Mouse (Mus musculus) right cerebral cortex, postnatal 14 days (tissue): ENCODE data around the gene Zfp13.

Source experiments
- DNase-seq: peaks from one replicate; pipeline ENCODE4 v3.0.0; 2022

The Zfp13 gene

DNA sequence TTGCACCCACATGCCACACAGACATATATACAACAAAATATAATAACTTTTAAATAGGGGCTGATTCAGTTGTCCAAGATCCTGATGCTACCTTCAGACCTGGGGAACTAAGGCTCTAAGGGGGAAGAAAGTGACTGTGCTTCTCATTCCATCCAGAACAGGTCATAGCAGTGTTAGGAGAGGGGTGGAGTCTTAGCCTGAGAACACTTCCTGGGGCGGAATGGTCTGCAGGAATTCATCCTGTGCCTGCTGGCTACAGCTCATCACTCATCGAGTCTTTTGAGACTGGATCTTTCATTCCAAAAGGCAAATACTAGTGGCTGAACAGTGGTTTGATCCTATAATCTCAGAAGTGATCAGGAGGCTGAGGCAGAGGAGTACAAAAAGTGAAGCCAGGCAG is 12.0 kb downstream of the Zfp13 start:
- DNase-seq = no peak

DNA sequence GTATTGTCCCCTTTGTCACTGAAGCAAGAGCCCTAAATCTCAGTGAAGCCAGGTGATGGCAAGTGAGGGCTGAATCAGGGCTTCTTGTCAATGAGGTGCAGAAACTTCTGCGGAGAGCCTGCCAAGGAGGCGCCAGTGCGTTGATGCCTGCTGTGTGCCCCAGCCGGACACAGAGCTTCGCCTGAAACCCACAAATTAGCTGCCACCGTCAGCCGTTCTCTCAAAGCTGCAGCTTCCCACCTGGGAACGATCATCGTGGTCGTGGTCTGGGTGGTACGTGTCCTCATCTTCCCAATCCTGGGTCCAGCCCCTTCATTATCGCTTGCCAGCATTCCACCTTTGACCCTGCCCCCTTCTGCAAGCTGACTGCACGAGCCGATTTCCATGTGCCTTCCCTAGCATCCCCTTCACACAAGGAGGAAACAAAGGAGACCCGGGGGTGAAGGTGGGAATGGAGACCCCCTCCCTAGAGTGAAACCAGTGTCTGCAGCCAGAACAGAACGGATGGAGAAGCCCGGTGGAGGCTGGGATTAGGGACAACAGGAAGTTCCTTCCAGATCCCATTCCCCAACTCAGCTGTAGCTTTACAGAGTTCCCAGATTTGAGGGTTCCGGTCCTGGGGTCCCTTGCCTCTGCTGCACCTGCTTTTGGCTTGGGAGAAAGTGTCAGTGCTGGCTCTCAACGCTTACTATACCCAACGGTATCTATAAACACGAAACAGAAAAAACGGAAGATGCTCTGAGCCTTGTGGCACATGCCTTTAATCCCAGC is 13.4 kb downstream of the Zfp13 start:
- peak; percentile 65 for DNase-seq

DNA sequence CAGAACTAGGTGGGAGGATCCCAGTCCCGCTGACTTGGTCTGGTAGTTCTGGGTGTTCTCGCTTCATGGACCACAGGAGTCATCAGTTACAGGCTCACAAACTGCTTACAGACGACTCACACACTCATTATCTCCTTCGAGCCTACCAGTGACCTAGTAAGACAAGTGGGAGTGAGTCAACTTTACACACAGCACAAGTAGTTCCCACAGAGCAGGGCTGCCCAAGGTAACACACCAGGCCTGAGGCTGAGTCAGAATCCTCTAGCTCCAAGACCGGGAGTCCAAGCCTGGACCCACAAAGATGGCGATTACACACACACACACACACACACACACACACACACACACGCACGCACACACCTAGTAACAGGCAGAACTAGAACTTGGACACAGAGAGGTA is 14.5 kb downstream of the Zfp13 start:
- DNase-seq = no peak

DNA sequence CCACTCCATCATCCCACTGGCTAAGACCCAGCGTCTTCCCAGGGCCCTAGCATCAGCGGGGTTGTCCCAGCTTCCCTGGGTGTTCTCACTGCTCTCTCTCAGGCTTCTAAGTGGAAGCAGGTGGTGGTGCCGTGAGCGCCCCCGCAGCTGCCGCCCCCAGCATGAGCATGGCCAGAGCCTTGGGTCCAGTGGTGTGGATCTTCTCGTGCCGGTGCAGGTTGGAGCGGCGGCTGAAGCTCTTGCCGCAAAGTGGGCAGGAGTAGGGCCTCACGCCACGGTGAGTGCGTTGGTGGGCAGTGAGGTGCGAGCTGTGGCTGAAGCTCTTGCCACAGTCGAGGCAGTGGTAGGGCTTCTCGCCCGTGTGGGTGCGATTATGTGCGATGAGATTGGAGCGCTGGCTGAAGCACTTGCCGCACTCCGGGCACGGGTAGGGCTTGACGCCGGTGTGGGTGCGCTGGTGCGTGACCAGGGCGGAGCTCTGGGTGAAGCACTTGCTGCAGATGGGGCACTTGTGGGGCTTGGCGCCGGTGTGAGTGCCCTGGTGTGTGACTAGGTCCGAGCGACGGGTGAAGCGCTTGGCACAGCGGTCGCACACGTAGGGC is 23.2 kb downstream of the Zfp13 start:
- DNase-seq = no peak

DNA sequence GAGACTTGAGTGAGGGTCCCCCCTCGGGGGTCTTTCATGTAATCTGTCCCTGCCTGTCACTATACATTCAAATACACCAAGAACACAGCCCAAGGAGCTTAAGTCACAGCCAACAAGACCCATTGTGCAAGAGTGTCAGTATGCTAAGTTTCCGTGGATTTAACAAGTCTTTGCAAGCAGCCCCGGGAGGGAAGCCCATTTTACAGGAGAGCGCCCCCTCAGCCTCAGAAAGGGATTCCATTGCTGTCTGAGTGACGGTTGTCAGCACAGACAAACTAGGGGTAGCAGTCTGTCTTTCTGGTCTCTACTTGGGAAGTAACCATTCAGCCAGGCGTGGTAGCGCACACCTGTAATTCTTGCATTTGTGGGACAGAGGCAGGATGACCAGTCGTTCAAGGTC is 25.2 kb downstream of the Zfp13 start:
- DNase-seq = no peak

DNA sequence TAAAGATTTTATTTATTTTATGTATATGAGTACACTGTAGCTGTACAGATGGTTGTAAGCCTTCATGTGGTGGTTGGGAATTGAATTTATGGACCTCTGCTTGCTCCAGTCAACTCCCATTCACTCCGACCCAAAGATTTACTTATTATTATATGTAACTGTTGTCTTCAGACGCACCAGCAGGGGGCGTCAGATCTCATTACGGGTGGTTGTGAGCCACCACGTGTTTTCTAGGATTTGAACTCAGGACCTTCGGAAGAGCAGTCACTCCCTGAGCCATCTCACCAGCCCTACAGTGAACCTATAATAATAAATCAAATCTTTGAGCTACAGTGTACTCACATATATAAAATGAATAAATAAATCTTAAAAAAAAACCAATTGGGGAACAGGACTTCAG is 27.2 kb downstream of the Zfp13 start:
- no peak for DNase-seq

DNA sequence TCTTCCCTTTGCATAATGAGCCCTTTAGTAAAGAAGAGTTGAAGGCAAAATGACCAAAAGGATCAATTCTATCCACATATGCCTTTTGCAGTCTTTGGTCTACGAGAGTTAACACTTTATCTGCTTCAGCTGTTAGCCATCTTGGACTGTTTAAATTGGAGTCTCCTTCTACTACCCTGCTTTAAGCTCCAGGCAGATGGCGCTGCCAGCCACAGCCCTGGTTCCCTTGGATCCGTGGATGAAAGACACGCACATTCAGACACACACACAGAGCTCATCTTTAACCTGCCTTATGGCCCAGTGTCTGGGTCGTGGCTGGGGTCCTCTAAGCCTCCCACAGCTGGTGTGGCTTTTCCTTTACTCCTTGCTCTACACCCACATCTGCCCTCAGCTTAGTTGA is 28.2 kb downstream of the Zfp13 start:
- no peak for DNase-seq

DNA sequence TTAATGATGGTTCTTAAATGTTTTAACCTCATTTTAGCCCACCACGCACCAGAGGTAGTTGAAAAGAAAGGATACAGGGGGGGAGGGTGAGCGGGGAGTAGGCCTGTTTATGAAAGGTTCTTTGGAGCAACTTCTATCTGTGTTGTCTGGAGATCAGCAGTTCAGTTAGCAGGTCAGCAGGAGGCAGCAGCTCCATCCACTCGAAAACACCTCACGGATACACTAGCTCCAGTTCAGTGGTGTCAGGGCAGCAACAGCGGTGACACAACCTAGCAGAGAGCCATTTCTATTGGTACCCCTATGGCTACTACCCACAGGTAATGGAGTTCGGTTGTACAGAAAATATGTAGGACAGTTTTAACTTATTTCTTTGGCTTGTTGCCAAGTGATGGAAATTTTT is 29.3 kb downstream of the Zfp13 start:
- no peak for DNase-seq

DNA sequence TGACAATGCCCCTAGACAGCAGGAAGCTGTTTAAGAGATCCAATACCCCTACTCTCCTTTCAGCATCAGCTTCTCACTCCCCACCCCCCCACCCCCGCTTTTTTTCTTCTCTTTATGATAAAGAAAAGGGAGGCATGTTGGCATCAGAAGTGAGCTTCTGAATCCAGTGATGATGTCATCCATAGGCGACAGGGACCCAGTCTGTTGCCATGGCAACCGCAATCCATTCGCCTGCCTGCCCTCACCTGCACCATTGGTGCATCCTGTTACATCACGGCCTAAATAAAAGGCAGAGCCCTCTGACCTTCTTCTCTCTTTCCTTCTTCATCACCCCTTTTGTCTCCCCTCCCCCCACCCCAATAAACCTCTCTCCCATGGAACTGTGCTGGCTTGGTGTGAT is 30.9 kb downstream of the Zfp13 start:
- DNase-seq = no peak

DNA sequence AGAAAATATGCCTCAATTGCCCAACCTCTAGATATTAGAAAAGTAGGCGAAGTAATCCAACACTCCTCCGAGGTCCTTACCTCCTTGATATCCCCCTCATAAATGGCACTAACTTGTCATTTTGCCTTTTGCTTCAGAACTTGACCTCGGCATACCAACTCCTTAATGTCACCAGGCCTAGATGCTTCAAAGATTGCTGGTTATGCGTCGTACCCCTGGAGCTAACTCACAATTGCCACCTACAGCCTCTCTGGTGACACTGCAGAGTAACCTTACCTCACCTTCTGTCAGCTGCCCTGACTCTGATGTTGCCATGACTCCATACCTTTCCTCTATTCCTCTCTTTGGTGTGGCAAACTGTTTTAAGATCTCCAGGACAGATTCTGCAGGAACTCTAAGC is 32.5 kb downstream of the Zfp13 start:
- DNase-seq = no peak

DNA sequence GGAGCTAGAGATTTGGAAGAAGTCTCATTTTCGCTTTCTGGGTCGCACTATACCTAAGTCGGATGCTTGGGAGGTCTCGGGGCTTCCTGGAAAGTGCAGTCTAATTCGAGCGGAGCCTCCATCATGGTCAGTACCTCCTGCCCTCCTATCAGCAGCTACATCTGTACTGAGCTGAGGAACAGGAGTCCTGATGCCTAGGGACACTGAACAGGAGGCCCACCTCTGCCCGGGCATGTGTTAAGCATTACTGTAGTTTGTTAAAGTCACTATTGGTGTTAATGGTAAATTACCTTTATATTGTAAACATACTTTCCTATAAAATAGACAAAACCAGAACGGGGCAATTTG is 34.9 kb downstream of the Zfp13 start:
- DNase-seq = no peak

DNA sequence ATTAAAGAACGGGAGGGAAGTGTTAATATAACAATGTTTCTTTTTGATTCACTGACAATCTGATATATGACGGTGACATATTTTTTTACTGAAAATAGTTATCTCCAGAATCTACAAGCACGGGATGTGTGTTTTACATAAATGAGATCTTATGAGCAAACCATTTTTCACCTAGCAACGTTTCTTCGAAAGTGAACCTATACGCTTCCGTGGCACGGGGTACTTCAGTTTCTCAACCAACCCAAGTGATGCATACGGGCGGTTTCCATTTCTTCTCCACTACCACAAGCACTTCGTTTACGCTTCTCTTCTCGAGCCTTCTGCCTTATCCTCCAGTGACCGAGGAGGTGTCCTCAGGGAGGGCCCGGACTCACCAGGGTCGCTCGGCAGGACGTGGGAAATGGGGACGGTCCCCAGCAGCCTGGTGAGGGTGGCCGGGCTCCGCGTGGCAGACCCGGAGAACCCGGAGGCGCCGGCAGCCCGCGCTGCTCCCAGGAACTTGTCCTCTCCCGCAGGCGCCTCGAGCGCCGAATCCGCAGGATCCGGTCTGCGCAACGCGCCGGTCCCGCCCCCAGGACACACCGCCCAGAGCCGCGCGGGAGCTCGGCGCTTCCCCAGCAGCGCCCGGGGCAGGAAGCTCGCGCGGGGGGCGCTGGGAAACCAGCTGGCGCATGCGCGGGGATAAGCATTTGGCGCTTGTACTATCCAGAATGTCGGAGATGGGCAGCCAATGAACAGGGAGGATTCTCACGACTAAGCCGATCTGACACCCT is 35.5 kb downstream of the Zfp13 start, which contains the start of gene Zfp213:
TSS of gene Zfp213 (minus strand) at position 644 of the 773 bp plus-strand sequence.
- DNase-seq = peak; percentile 95

DNA sequence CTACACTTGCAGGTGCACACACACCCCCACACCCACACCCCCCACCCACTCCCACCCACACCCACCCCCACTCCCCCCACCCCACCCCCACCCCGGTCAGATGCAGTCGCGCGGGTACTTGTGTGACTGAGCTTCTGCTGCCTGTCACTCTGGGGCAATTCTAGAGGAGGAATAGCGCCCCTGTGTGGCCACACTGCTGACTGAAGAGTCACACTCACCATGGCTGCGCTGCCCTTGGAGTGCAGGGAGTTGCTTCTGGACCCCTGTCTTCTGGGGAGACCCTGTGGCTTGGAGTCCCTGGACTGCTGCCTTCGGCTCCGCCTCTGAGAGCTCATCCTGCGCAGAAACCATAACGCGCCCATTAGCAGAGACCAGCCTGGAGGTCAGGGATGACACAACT is 39.5 kb downstream of the Zfp13 start:
- DNase-seq = peak; percentile 64

DNA sequence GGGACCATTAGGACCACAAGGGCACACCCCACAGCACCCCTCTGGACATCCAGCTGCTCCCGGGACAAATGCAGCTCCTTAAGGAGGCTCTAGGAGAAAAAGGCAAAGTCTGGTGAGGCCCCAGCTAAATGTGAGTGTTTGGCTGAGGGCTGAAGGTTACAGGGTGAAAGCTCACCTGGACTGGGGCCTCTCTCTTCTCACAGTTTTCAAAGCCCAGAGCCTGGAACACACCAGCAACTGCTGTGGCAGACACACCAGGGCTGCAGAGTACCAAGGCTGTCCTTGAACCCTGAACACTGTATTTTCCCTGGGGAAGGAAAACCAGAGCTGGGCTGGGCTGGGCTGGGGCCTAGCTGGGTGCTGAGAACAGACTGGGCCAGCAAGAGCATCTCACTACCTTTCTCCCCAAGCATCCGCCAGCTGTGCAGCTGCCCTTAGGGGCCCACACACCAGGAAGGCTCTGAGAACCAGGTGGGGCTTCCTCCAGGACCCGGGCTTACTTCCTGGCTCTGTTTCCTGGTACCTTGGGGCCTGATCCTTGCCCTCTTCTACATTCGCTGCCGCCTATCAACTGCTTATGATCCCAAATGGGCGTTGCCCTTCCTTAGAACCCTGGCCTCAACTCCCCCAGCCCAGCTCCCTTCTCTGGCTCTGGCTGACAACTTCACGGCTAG is 43.9 kb downstream of the Zfp13 start:
- no peak for DNase-seq

DNA sequence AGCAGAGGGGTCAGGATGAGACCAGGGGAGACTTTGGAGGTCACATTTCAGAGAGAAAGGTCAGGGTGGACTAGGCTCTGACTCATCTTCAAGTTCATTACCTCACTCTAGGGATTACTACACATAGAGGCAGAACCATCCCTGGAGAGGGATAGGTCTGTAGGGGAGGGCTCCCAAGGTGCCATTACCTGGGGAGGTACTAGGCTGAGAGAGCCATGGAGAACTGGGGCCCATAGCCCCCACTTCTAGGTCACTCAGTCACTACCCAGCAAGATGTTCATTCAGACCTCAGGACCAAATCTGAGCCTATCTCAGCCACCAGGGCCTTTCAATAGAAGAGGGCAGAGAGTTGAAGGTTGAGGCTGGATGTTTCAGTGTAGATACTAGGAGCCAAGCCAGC is 45.0 kb downstream of the Zfp13 start:
- no peak for DNase-seq

DNA sequence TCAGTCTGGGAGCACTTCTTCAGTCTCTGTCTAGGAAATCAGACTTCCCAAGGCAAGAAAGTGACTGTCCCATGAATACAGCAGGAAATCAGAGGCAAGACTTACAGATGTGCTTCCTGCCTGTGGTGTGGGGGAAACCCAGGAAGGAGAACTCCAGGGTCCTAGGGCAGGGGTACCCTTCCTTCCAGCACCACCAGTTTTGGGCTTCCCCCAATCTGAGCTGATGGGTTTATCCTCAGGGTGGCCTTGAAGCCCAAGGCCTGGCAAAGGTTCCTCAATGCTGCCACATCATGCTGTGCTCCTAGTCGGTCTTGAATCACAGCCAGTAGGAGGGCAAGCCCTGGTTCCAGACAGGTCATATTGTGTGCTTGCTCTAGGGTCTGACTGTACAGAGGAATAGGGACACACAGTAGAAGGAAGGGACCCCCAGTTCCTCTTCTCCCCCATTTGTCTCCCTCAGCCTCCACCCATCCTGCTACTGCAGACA is 45.6 kb downstream of the Zfp13 start:
- no peak for DNase-seq

DNA sequence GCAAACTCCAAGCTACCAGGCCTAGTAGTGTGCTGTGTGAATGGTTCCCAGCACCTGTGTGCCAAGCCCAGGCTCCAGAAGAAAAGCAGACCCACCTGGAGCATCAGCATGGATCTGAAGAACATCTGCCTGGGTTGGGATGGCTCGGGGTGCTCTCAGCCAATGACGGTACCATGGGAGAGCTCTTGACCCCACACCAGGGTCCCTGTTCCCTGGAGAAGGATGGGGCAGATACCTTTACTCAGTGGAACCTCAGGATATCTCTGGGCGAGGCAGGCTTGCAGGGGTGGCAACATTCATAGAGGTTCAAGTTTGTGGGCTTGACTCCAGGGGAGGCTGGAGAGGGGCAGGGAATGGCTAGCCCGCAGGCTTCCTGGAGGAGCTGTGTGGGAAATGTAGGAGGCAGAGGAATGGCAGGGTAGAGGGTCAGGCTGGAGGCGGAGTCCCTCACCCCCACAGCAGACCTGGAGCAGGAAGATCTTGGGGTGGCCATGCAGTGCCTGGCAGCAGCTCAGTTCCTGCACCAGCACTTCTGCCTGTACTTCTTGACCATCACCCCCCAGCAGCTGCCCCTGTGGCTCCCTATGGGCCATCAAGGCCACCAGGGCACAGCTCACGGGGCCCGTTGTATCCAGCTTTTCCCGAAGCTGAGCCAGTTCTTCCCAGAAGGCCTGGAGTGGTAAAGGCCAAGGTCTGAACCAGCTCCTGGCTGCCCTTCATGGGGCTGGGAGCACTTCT is 46.2 kb downstream of the Zfp13 start:
- no peak for DNase-seq

DNA sequence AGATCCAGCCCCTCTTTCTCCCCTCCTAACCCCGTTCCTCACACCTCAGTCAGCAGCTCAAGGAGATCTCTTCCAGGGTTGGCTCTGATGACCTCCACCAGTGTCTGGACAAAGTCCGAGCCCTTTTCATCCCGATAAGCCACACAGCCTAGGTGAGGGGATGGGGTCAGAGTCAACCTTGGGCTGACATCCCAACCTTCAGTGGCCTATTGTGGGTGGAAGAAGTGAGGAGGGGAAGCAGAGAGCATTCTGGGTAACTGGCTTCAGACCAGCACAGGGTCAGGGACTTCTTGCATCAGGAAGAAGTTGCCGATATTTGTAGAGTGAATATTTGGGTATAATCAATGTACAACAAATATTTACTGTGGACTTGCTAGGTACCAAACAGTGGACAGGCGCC is 47.3 kb downstream of the Zfp13 start:
- no peak for DNase-seq

DNA sequence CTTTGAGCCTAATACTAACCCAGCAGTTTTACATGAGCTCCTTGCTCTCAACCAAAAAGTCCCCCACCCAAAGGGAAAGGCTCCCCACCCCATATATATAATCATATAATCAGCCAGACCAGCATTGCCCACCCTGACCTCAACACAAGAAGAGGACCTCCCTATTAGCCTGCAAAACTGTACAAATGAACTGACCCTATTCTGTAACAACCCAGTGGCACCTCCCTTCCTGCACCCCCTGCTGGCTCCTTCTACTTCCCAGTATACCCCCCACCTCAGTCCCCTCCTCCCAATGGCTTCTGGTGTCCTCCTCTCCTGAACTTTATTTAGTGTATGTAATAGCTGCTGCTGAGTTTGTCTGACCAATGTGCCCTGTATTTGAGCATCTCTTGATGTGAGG is 47.9 kb downstream of the Zfp13 start:
- DNase-seq = no peak

DNA sequence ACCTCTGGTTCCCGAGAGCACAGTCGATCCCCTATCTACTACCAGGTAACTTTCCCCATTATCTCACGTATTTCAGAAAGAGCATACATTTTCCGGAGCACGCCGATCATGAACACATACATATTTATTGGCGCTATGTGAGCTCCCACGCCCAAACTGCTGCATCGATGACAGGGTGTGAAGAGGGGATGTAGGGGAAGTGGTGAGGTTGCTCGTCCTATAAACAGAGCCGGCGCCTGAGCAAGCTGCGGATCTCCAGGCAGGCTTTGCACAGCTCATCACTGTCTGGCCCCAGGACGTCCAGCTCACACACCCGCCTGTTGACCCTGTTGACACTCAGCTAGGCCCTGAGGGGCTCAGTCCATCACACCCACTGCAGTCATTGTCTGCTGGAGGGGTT is 48.4 kb downstream of the Zfp13 start:
- no peak for DNase-seq

DNA sequence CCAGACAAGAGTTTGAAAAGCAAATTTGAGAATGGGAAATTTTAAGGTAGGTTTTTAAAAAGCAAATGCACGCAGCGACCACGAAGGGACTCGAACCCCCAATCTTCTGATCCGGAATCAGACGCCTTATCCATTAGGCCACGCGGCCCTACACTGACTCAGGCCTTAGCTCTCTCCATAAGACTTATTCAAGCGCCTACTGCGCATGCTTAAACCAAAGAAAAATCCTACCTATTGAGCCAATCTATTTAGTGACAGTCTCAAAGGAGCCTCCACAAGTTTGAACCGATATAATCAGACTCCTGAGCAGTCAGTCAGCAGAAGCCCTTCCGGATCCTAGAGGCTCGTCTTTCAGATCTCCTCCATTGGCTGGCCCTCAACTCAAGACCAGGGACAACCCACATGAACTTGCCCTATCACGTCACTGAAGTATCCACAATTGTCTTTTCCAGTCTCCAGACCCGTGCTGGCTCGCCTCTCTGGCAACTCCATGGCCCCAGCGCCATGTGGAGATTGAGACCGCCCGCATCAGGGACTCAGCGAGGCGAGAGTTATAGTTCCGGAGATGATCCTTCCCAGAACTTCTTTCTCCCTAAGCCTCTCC is 49.0 kb downstream of the Zfp13 start:
- peak; percentile 84 for DNase-seq

DNA sequence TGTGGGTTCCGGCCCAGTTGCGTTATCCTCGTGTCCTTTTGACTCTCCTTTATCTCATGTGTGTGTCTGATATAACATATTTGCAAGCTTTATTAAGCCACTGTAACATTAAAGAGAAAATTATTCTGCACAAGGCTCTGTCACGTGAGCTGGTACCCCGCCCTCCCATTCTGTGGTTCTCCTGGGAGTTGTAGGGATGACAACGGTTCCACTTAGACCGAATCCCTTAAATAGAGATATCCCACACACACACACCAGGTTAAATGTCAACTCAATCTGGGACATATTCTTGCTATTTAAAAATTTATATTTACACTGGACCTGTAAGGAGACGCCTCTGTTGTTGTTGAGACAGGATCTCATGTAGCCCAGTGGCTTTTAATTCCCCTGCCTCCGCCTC is 49.8 kb downstream of the Zfp13 start:
- no peak for DNase-seq
